Mouse (Mus musculus) limb, embryonic 14.5 days (tissue): ENCODE results near the gene Unc13a. TPM values are rescaled to one million over a fixed set of nuclear protein-coding genes. Genes with fewer than 3 reads are reported as not detected.

Experiments
- ATAC-seq: fragments of 200-750 bp; cut with Nextera tagmentation; 2 replicates; pipeline ENCODE4 v1.8.0; 2017; ENCODE audit warnings: low read depth, moderate number of reproducible peaks, moderate TSS enrichment; ENCODE audit not compliant: low FRiP score
- DNase-seq: peaks from one replicate; pipeline ENCODE4 v3.0.0-alpha.2; 2015; ENCODE audit warnings: low spot score
- H3K27ac ChIP-seq: fragments of 300-500 bp; sonication (generic); replicated peaks from 2 replicates; pipeline ENCODE4 v1.5.1; 2014; ENCODE audit warnings: low read depth, mild to moderate bottlenecking, low read length, moderate library complexity, mixed read lengths
- H3K27me3 ChIP-seq: fragments of 300-500 bp; sonication (generic); 2 replicates; pipeline ENCODE4 v1.6.1; 2014; ENCODE audit warnings: low read length, mixed read lengths; ENCODE audit not compliant: control insufficient read depth, insufficient read depth
- H3K36me3 ChIP-seq: fragments of 300-500 bp; sonication (generic); 2 replicates; pipeline ENCODE4 v1.6.1; 2014; ENCODE audit warnings: mild to moderate bottlenecking, low read length, moderate library complexity, mixed read lengths; ENCODE audit not compliant: control insufficient read depth, insufficient read depth
- H3K4me1 ChIP-seq: fragments of 300-500 bp; sonication (generic); 2 replicates; pipeline ENCODE4 v1.6.1; 2014; ENCODE audit warnings: antibody characterized with exemption, low read length, mixed read lengths; ENCODE audit not compliant: control insufficient read depth, insufficient read depth
- H3K4me2 ChIP-seq: fragments of 300-500 bp; sonication (generic); replicated peaks from 2 replicates; pipeline ENCODE4 v1.6.1; 2014; ENCODE audit warnings: low read depth, mild to moderate bottlenecking, low read length, moderate library complexity; ENCODE audit not compliant: severe bottlenecking
- H3K4me3 ChIP-seq: fragments of 300-500 bp; sonication (generic); replicated peaks from 2 replicates; pipeline ENCODE4 v1.5.1; 2014; ENCODE audit warnings: low read length
- H3K9ac ChIP-seq: fragments of 300-500 bp; sonication (generic); 2 replicates; pipeline ENCODE4 v1.6.1; 2014; ENCODE audit warnings: mild to moderate bottlenecking, low read depth, low read length, moderate library complexity; ENCODE audit not compliant: severe bottlenecking
- H3K9me3 ChIP-seq: fragments of 300-500 bp; sonication (generic); 2 replicates; pipeline ENCODE4 v1.6.1; 2016; ENCODE audit warnings: low read length; ENCODE audit not compliant: control insufficient read depth
- POLR2A ChIP-seq: fragments of 200-500 bp; IDR thresholded peaks from 2 replicates; pipeline ENCODE4 v1.8.0; 2012; ENCODE audit warnings: inconsistent platforms, mild to moderate bottlenecking, moderate library complexity, borderline replicate concordance; ENCODE audit not compliant: insufficient read depth, insufficient read length; ENCODE audit errors: extremely low read depth
- WGBS: fragments of 180-500 bp; shearing (Covaris S2); extraction: QIAGEN DNeasy Blood & Tissue Kit; methylation state at CpG from one replicate; pipeline ENCODE4 v1.1.7; 2014; 5-methylcytosine and 5-hydroxymethylcytosine counted together
- polyA plus RNA-seq, 2 experiments: library from polyadenylated mRNA; depleted of rRNA in 1 of 2; stranded (reverse) in 1 of 2; unstranded in 1 of 2; fragments of >200 nt; fragmentation: Nextera tagmentation in 1 of 2; extraction: Ambion mirVana in 1 of 2; gene quantifications; 2 replicates each; pipeline versions ENCODE4 v1.2.1 to v1.2.3; 2012 to 2014

Unc13a gene
- polyA plus RNA-seq, 2 experiments, result 0.39 to 0.91 TPM

DNA sequence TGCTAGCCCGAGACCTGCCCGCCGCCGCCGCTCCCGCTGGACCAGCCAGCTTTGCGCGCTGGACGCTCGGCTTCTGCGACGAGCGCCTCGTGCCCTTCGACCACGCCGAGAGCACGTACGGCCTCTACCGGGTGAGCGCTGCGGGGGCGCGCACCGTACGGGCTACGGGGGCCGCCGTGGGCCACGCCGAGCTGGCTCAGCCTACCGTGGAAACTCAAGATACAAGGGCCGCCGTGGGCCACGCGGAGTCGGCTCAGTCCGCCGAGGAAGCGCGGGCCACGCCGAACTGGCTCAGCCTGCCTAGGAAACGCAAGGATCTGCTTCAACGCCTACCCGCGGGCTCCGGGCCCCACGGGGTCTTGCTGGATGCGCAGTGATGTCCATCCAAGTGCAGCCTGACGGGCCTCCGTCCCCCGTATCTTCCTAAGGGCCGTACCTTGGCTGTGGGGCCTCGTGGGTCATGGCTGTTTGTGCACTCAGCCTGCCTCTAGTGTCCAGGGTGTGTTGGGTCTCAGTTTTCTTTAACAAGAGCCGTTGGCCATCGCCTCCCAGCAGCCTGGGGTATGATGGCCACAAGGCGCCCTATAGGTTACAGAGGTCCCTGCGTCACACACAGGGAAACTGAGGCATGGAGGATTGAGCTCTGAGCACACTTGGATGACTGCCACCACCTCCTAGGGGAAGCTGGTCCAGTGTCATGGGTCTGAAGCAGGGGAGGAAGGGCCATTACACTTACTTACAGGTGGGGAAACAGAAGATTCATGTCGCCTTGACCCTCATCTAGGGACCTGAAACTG is 79.0 kb downstream of the Unc13a start:
- Histone ChIP-seq H3K4me2 (peak overlapping the region; percentile 93), H3K9me3 (no peaks in the 10 kb centered on the region), H3K27ac (peak overlapping the region; percentile 91), H3K36me3 (no peaks in the 10 kb centered on the region), H3K9ac (peak overlapping the region; percentile 84), H3K27me3 (no peaks in the 10 kb centered on the region), H3K4me1 (peaks cover 9% of the 10 kb centered on the region), H3K4me3 (peak overlapping the region; percentile 69)
- TF ChIP-seq POLR2A, result no peak
- WGBS, result 5% methylated on average over 60 of the region's 60 CpGs
- peak; percentile 18 for DNase-seq
- ATAC-seq, result peak; percentile 72

DNA sequence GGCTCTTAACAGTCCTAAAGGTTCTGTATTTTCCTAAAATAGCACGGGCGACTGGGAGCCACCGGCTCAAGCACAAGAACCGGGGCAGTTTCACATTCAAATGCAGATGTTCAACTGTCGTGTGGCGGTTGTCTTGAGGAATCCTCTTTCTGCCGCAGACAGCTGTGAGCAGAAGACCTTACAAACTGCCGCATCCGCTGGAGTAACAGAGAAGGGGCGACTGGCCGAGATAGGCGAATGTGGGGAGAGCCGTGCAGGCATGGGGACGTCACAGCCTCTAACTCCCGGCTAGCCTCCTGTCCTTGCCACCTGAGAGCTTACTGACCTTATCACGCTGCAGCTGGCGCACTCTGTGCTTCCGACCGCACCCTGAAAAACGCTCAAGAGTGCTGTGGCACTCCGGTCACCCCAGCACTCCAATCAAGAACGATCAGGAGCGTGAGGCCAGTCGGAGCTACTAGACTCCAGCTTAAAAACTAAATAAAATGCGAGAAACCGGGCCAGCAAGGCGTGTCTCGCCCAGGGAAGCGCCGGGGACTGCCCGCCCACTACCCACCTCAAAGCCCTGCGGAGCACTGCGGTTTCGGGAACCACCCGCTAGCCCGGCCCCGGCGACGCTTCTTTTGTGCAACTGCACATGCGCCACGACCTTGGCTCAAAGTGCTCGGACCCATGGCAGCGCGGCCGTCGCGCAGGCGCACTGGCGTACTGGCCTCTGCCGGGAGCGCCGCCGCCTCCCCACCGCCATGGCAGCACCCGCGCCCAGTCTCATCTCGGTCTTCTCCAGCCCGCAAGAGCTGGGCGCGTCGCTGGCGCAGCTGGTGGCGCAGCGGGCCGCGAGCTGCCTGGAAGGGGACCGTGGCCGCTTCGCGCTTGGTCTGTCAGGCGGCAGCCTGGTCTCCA is 79.8 kb downstream of the Unc13a start, which contains the start of gene Pgls:
TSS of gene Pgls (plus strand) at position 706 of the 903 bp plus-strand sequence.
- H3K4me1 ChIP-seq, result peaks cover 9% of the 10 kb centered on the region
- peak within 1 kb of the TSS; percentile 84 for H3K9ac ChIP-seq
- H3K36me3 ChIP-seq, result 0 out of 2 replicates have a peak, but pooled peaks cover 6% of the 10 kb centered on the region
- peak within 1 kb of the TSS; percentile 91 for H3K27ac ChIP-seq
- H3K9me3 ChIP-seq, result no peaks in the 10 kb centered on the region
- peak within 1 kb of the TSS; percentile 93 for H3K4me2 ChIP-seq
- H3K4me3 ChIP-seq, result peak within 1 kb of the TSS; percentile 69
- peak; percentile 93 for DNase-seq
- WGBS, result 1% methylated on average over 65 of the region's 71 CpGs
- no peaks in the 10 kb centered on the region for H3K27me3 ChIP-seq
- ATAC-seq, result peak; percentile 90
- no peak for TF ChIP-seq POLR2A

DNA sequence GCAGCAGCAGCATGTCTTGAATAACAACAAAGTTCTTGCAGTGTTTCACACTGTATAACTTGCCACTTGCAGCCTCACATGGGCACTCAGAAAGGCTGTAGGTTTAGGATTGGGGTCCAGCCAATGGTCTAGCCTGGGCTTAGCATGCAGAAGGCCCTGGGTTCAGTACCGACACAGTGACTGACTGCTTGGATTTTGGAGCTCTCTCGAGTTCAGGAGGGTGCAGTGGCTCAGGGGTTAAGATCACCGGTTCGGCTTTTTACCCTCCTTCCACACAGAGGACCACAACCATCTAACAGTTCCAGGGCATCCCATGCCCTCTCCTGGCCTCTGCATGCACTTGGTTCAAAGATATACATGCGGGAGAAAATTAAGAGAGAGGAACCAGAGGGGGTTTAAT is 80.5 kb downstream of the Unc13a start:
- H3K9ac ChIP-seq, result peak overlapping the region; percentile 84
- no peaks in the 10 kb centered on the region for H3K27me3 ChIP-seq
- H3K36me3 ChIP-seq, result peaks cover 11% of the 10 kb centered on the region
- no peaks in the 10 kb centered on the region for H3K9me3 ChIP-seq
- WGBS, result 25% methylated on average over 5 of the region's 5 CpGs
- no peak for DNase-seq
- no peak for TF ChIP-seq POLR2A
- H3K4me3 ChIP-seq, result peak overlapping the region; percentile 69
- H3K4me2 ChIP-seq, result peak overlapping the region; percentile 93
- H3K4me1 ChIP-seq, result peaks cover 9% of the 10 kb centered on the region
- no peak overlapping the region for H3K27ac ChIP-seq
- no peak for ATAC-seq

DNA sequence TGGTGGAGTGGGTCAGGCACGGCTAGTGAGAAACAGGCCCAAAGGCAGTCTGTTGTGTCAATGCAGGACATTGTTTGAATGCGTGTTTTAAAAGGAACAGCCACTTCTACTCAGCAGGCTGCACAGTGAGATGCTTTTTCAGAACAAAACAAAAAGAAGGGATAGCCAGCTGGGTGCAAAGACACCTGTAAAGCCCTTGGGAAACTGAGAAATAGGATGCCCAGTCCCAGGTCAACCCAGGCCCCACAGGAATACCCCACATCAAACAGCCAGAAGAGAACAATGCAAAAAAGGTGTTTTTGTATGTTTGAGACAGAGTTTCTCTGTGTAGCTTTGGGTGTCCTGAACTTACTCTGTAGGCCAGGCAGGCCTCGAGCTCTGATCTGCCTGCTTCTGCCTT is 82.8 kb downstream of the Unc13a start:
- no peak for TF ChIP-seq POLR2A
- Histone ChIP-seq H3K4me1 (peaks cover 9% of the 10 kb centered on the region), H3K4me2 (no peak overlapping the region), H3K27ac (no peak overlapping the region), H3K27me3 (no peaks in the 10 kb centered on the region), H3K9ac (no peak overlapping the region), H3K9me3 (no peaks in the 10 kb centered on the region), H3K4me3 (no peak overlapping the region), H3K36me3 (peaks cover 33% of the 10 kb centered on the region)
- DNase-seq (no peak), ATAC-seq (no peak)
- 67% methylated on average over 3 of the region's 3 CpGs for WGBS

DNA sequence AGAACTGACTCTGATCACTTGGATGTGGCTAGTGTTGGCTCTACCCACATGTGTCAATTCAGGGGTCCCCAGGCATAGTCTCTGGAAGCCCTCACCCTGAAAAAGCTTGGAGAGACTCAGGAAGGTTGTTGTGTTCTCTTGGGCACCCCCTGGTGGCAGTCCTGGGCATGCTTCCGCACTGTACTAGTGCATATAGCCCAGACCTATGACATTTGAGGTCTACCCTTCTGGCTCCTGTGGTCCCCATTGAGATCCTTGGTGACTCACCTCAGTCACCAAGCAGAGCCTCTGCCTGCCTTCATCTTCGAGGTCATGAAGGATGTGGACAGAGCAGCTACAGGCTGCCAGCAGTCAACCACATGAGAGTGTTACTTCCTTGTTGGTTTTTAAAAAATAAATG is 84.7 kb downstream of the Unc13a start:
- H3K36me3 ChIP-seq, result peaks cover 38% of the 10 kb centered on the region
- no peaks in the 10 kb centered on the region for H3K9me3 ChIP-seq
- peak; percentile 22 for DNase-seq
- H3K4me1 ChIP-seq, result peaks cover 4% of the 10 kb centered on the region; the same call in 1 of the 2 replicates
- TF ChIP-seq POLR2A, result no peak
- H3K27me3 ChIP-seq, result no peaks in the 10 kb centered on the region
- H3K9ac ChIP-seq, result no peak overlapping the region
- ATAC-seq, result no peak
- 82% methylated on average over 2 of the region's 2 CpGs for WGBS
- H3K4me3 ChIP-seq, result no peak overlapping the region
- H3K4me2 ChIP-seq, result no peak overlapping the region
- no peak overlapping the region for H3K27ac ChIP-seq
